Mouse (Mus musculus) lung, embryonic 14.5 days (tissue): Measurements from ENCODE around the gene Echs1. TPM values are rescaled to one million over a fixed set of nuclear protein-coding genes. Genes with fewer than 3 reads are reported as not detected.
A peak's percentile ranks its signal among the peaks of the same experiment; 100 is the strongest.

Experiments
- ATAC-seq: fragments of 200-750 bp; cut with Nextera tagmentation; 2 replicates; pipeline ENCODE4 v1.8.0; 2017; ENCODE audit warnings: mild to moderate bottlenecking, moderate TSS enrichment, moderate library complexity; ENCODE audit not compliant: insufficient read depth
- DNase-seq: peaks from one replicate; pipeline ENCODE4 v3.0.0-alpha.2; 2015
- H3K27ac ChIP-seq: fragments of 300-500 bp; sonication (generic); 2 replicates; pipeline ENCODE4 v1.5.1; 2014; ENCODE audit warnings: low read depth, mild to moderate bottlenecking, moderate library complexity
- H3K27me3 ChIP-seq: fragments of 300-500 bp; sonication (generic); 2 replicates; pipeline ENCODE4 v1.6.1; 2014; ENCODE audit warnings: low read length, control low read depth; ENCODE audit not compliant: insufficient read depth
- H3K36me3 ChIP-seq: fragments of 300-500 bp; sonication (generic); 2 replicates; pipeline ENCODE4 v1.6.1; 2014; ENCODE audit warnings: control low read depth; ENCODE audit not compliant: insufficient read depth
- H3K4me1 ChIP-seq: fragments of 300-500 bp; sonication (generic); 2 replicates; pipeline ENCODE4 v1.6.1; 2014; ENCODE audit warnings: antibody characterized with exemption, control low read depth; ENCODE audit not compliant: insufficient read depth
- H3K4me2 ChIP-seq: fragments of 300-500 bp; sonication (generic); 2 replicates; pipeline ENCODE4 v1.6.1; 2014; ENCODE audit warnings: mild to moderate bottlenecking
- H3K4me3 ChIP-seq: fragments of 300-500 bp; sonication (generic); 2 replicates; pipeline ENCODE4 v1.5.1; 2014; ENCODE audit warnings: low read depth, low read length
- H3K9ac ChIP-seq: fragments of 300-500 bp; sonication (generic); 2 replicates; pipeline ENCODE4 v1.6.1; 2014
- H3K9me3 ChIP-seq: fragments of 300-500 bp; sonication (generic); 2 replicates; pipeline ENCODE4 v1.6.1; 2016; ENCODE audit warnings: low read depth, low read length, control low read depth
- CTCF ChIP-seq: IDR thresholded peaks from 2 replicates; pipeline ENCODE4 v1.5.1; 2016; ENCODE audit warnings: antibody characterized with exemption, low read depth
- WGBS: fragments of 180-500 bp; shearing (Covaris S2); extraction: QIAGEN DNeasy Blood & Tissue Kit; methylation state at CpG from one replicate; pipeline ENCODE4 v1.1.7; 2014; 5-methylcytosine and 5-hydroxymethylcytosine counted together
- polyA plus RNA-seq: library from polyadenylated mRNA; unstranded; fragments of >200 nt; fragmentation: Nextera tagmentation; extraction: Ambion mirVana; gene quantifications from 2 replicates; pipeline ENCODE4 v1.2.1, GENCODE M21; 2014

Echs1 gene
- polyA plus RNA-seq: 148 and 164 TPM in 2 replicates

DNA sequence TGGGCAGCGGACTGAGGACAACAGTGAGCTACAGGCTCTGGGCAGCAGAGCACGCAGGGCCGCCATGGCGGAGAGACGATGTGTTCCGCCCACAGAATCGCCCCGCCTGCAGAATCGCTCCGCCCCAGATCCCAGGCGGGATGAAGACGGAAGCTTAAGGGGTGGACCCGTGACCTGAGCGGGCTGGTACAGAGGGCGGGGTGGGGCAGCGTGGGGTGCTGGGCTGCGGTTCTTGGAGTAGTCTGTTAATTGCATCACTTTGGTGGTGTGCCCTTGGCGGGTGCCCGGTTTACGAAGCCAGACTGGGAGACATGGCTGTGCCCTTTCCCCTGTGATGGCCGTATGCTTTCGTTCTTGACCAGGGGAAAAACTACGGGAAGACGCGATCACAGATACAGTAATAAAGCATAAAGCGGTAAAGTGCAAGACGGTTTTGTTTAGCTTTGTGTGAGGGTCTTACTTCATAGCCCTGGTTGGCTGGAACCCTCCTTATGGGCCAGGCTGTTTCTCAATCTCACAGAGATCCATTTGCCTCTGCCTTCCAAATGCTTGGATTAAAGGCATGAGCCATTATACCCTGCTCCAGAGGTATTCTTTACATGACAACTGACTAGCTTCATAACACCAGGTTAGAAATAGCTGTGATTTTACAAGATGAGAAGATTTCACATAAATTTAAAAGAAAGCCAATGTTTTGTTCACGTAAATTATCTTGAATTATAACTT is at the start of gene Echs1:
Echs1 (minus strand) TSS at position 148 of the 726 bp plus-strand sequence.
- peak within 1 kb of the TSS; percentile 59 for H3K4me3 ChIP-seq
- 4% methylated on average over 28 of the region's 28 CpGs for WGBS
- no peak for TF ChIP-seq CTCF

DNA sequence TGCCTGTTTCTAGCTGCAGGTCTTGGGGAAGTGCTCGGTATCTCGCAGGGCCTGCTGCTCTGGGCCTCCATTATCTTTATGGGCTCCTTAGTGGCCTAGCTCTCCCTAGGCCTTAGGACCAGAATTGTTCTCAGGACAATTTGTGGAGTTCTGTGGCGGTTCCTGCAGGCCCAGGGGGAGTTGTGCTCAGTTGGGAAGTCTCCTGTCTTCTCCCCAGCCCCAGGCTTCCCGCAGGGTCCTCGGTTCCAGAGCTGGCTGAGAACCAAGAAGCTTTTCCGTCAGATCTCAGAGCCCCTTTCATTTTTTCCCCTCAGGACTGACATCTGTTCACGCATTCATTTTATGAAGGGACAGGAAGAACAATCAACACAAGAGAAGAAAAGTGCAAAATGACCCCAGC is 48.4 kb upstream of the Echs1 start, which contains the start of gene Olfr522:
Olfr522 (minus strand) TSS at position 101 of the 400 bp plus-strand sequence.
- no peak within 1 kb of the TSS for H3K9ac ChIP-seq
- H3K4me3 ChIP-seq: no peak within 1 kb of the TSS
- H3K27me3 ChIP-seq: no peaks in the 10 kb centered on the region
- H3K36me3 ChIP-seq: no peaks in the 10 kb centered on the region
- TF ChIP-seq CTCF: no peak
- H3K27ac ChIP-seq: no peak within 1 kb of the TSS
- no peaks in the 10 kb centered on the region for H3K4me1 ChIP-seq
- DNase-seq: no peak
- no peaks in the 10 kb centered on the region for H3K9me3 ChIP-seq
- WGBS: 74% methylated on average over 7 of the region's 7 CpGs
- no peak within 1 kb of the TSS for H3K4me2 ChIP-seq
- no peak for ATAC-seq

More for the DNA sequence above, at the start of gene Echs1:
- H3K9me3 ChIP-seq: no peaks in the 10 kb centered on the region
- H3K9ac ChIP-seq: peak within 1 kb of the TSS; percentile 69
- H3K27ac ChIP-seq: peak within 1 kb of the TSS; percentile 75
- peak; percentile 96 for ATAC-seq
- H3K4me1 ChIP-seq: 0 out of 2 replicates have a peak, but pooled peaks cover 3% of the 10 kb centered on the region
- peak; percentile 93 for DNase-seq
- no peaks in the 10 kb centered on the region for H3K27me3 ChIP-seq
- peak within 1 kb of the TSS; percentile 93 for H3K4me2 ChIP-seq
- H3K36me3 ChIP-seq: peaks cover 14% of the 10 kb centered on the region

DNA sequence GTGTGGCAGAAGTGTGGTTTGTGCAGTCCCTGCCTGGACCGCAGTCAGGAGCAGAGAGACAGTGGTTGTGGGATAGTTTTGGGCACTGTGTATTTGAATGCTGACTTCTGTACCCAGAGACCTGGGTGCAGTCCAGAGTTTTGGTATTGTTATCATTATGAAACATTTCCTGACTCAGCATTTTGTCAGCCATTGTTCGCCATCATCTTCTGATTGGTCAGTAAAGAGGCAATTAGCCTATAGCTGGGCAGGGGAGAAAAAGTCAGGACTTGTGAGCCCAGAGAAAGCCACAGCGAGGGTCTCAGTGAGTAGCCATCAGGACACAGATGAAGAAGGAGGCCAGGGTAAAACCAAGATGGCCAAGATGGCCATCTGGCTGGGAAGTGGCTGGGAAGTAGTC is 44.1 kb upstream of the Echs1 start:
- Histone ChIP-seq H3K9ac (no peak overlapping the region), H3K27me3 (0 out of 2 replicates have a peak, but pooled peaks cover under 1% of the 10 kb centered on the region), H3K27ac (no peak overlapping the region), H3K4me2 (no peak overlapping the region), H3K4me1 (no peaks in the 10 kb centered on the region), H3K4me3 (no peak overlapping the region), H3K36me3 (no peaks in the 10 kb centered on the region), H3K9me3 (no peaks in the 10 kb centered on the region)
- TF ChIP-seq CTCF: no peak
- ATAC-seq (no peak), DNase-seq (no peak)
- 68% methylated on average over 3 of the region's 3 CpGs for WGBS

DNA sequence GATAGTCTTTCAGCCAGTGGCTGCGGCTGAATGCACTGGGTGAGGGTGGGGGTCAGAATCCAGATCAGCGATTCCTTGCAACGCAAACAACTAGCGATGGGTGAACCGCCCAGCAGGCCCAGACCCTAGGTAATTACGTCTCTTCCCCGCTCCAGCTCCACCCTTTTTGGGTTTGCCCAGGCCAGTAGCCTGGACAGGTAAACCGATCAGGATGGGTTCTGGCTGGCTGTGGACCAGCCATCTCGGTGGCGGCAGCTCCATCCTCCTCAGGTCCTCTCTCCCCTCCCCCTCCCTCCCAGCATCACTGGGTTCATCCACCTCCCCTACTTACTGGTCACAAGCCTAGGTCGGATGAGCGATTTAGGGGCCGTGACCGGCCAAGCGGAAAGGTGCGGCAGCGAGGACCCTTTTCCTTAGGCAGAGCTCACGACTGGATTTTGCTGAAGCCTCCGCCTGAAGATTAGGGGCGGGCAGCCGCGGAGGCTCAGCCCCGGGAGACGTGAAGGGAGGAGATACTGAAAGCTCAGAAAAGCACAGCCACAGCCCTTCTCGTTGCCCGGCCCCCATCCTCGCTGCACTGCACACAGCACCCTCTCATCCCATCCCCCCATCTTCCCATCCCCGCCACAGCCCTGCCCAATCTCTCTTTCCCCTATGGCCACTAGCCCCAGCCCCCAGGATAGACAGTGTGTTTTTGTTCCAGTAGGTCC is 38.1 kb upstream of the Echs1 start, which contains the start of gene Sprn:
Sprn (minus strand) TSS at position 660 of the 710 bp plus-strand sequence.
- DNase-seq (peak; percentile 5), ATAC-seq (no peak)
- 4% methylated on average over 28 of the region's 28 CpGs for WGBS
- peak within 1 kb of the TSS; percentile 45 for H3K4me2 ChIP-seq
- H3K27ac ChIP-seq: no peak within 1 kb of the TSS
- peak within 1 kb of the TSS; percentile 9; the same call in 1 of the 2 replicates for H3K4me3 ChIP-seq
- no peaks in the 10 kb centered on the region for H3K4me1 ChIP-seq
- H3K27me3 ChIP-seq: peaks cover 30% of the 10 kb centered on the region
- 0 out of 2 replicates have a peak, but pooled peaks cover 2% of the 10 kb centered on the region for H3K36me3 ChIP-seq
- H3K9ac ChIP-seq: no peak within 1 kb of the TSS; the same call in 1 of the 2 replicates
- no peak for TF ChIP-seq CTCF
- H3K9me3 ChIP-seq: no peaks in the 10 kb centered on the region

DNA sequence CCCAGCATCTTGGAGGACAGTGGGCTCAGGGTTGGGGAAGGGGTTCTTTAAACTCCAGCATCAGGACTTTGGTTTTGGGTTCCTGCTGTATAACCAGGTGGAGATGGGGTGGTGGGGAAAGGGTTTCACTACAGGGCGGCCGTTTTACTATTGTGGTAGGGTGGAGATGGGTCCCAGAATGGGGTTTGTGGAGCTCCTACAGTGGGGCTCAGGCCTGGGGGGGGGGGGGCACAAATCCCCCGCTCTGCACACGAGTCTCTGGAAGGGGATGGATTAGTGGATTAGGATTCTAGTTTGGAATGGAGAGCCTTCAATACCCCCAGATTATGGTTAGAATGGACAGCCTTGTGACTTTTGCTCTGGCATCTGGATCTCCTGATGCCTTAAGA is 37.5 kb upstream of the Echs1 start:
- TF ChIP-seq CTCF: no peak
- no peak overlapping the region; the same call in 1 of the 2 replicates for H3K4me3 ChIP-seq
- H3K27me3 ChIP-seq: peaks cover 30% of the 10 kb centered on the region
- H3K36me3 ChIP-seq: 0 out of 2 replicates have a peak, but pooled peaks cover 2% of the 10 kb centered on the region
- 22% methylated on average over 4 of the region's 4 CpGs for WGBS
- no peak overlapping the region for H3K27ac ChIP-seq
- H3K9ac ChIP-seq: no peak overlapping the region; the same call in 1 of the 2 replicates
- no peaks in the 10 kb centered on the region for H3K4me1 ChIP-seq
- no peaks in the 10 kb centered on the region for H3K9me3 ChIP-seq
- no peak overlapping the region; the same call in 1 of the 2 replicates for H3K4me2 ChIP-seq
- ATAC-seq (no peak), DNase-seq (no peak)

DNA sequence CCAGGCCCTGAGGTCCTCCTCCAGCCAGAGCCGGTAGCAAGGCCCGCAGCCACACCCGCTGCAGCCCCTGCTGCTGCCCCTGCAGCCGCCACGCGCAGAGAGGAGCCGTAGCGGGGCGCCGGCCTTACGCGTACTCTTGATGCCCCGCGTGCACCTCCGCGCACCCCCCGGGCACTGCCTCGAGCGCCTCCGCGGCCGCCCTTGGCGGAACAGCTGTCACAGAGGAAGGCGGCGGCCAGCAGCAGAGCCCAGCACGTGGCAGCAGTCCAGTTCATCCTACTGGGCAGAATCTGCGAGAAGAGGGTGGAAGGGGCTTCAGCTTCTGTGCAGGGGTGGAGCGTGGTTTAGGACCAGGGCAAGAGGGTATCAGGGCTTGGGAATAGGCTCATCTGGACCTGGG is 37.1 kb upstream of the Echs1 start:
- H3K27ac ChIP-seq: no peak overlapping the region
- 2% methylated on average over 28 of the region's 28 CpGs for whole genome bisulfite sequencing

More for the DNA sequence above, 37.1 kb upstream of the Echs1 start:
- Histone ChIP-seq H3K9me3 (no peaks in the 10 kb centered on the region), H3K4me2 (peak overlapping the region; percentile 51), H3K9ac (peak overlapping the region; percentile 30), H3K4me3 (peak overlapping the region; percentile 17; the same call in 1 of the 2 replicates), H3K4me1 (no peaks in the 10 kb centered on the region), H3K36me3 (0 out of 2 replicates have a peak, but pooled peaks cover 2% of the 10 kb centered on the region), H3K27me3 (peaks cover 30% of the 10 kb centered on the region)
- TF ChIP-seq CTCF: no peak
- ATAC-seq (peak; percentile 30; the same call in 1 of the 2 replicates), DNase-seq (peak; percentile 48)
